Mouse (Mus musculus) megakaryocyte, embryonic 14.5 days (primary cell): ENCODE measurements around the gene Islr2. TPM values are rescaled to one million over a fixed set of nuclear protein-coding genes. Genes with fewer than 3 reads are reported as not detected.

ENCODE experiments used
- H3K27me3 ChIP-seq: replicated peaks from 2 replicates; pipeline ENCODE3; 2012; ENCODE audit warnings: inconsistent platforms
- H3K36me3 ChIP-seq: replicated peaks from 2 replicates; pipeline ENCODE3; 2012; ENCODE audit warnings: low read length, inconsistent platforms, mixed read lengths
- H3K4me1 ChIP-seq: 2 replicates; pipeline ENCODE4 v1.6.1; 2012; ENCODE audit warnings: inconsistent platforms
- H3K4me3 ChIP-seq: replicated peaks from 2 replicates; pipeline ENCODE3; 2012; ENCODE audit warnings: moderate library complexity, mild to moderate bottlenecking, inconsistent platforms
- H3K9me3 ChIP-seq: 2 replicates; pipeline ENCODE4 v1.6.1; 2012; ENCODE audit warnings: inconsistent platforms
- FLI1 ChIP-seq: IDR thresholded peaks from 2 replicates; pipeline ENCODE4 v1.6.1; 2012; ENCODE audit warnings: low read length, inconsistent platforms, mixed read lengths
- GATA1 ChIP-seq: IDR thresholded peaks from 3 replicates; pipeline ENCODE4 v1.6.1; 2012; ENCODE audit warnings: mixed read lengths, low read length, inconsistent platforms, borderline replicate concordance
- polyA plus RNA-seq: library from polyadenylated mRNA; stranded (reverse); fragments of >175 nt; gene quantifications from 2 replicates; pipeline ENCODE4 v1.2.3, GENCODE M21; 2012; ENCODE audit warnings: low replicate concordance; ENCODE audit not compliant: insufficient read depth

Gene Islr2
- polyA plus RNA-seq, 1 experiment: 0.09 TPM

- H3K4me3 ChIP-seq: no peak overlapping the region
- no peak for TF ChIP-seq GATA1
- no peak for TF ChIP-seq FLI1
- H3K27me3 ChIP-seq: peaks cover 25% of the 10 kb centered on the region
- H3K9me3 ChIP-seq: peaks cover 9% of the 10 kb centered on the region; the same call in 1 of the 2 replicates
- no peaks in the 10 kb centered on the region for H3K36me3 ChIP-seq
- H3K4me1 ChIP-seq: no peaks in the 10 kb centered on the region
Measured at GRCm38 (mm10) chr9:58169426-58169825, 34.7 kb downstream of the Islr2 start.

GRCm38 (mm10) chr9:58168880-58169279, 35.2 kb downstream of the Islr2 start:
- Histone ChIP-seq H3K27me3 (peaks cover 23% of the 10 kb centered on the region), H3K36me3 (no peaks in the 10 kb centered on the region), H3K4me1 (no peaks in the 10 kb centered on the region), H3K4me3 (no peak overlapping the region), H3K9me3 (peaks cover 9% of the 10 kb centered on the region; the same call in 1 of the 2 replicates)
- TF ChIP-seq FLI1: no peak
- no peak for TF ChIP-seq GATA1

GRCm38 (mm10) chr9:58165779-58166178, 38.3 kb downstream of the Islr2 start:
- no peaks in the 10 kb centered on the region for H3K36me3 ChIP-seq
- peaks cover 6% of the 10 kb centered on the region; the same call in 1 of the 2 replicates for H3K9me3 ChIP-seq
- H3K4me1 ChIP-seq: no peaks in the 10 kb centered on the region
- TF ChIP-seq GATA1 (no peak), FLI1 (no peak)
- H3K27me3 ChIP-seq: peaks cover 38% of the 10 kb centered on the region
- no peak overlapping the region for H3K4me3 ChIP-seq

- H3K4me1 ChIP-seq: peaks cover 8% of the 10 kb centered on the region
- no peaks in the 10 kb centered on the region for H3K36me3 ChIP-seq
- H3K27me3 ChIP-seq: peaks cover 56% of the 10 kb centered on the region
- peaks cover 6% of the 10 kb centered on the region; the same call in 1 of the 2 replicates for H3K9me3 ChIP-seq
- TF ChIP-seq GATA1: no peak
- TF ChIP-seq FLI1: no peak
- no peak overlapping the region for H3K4me3 ChIP-seq
Measured at GRCm38 (mm10) chr9:58163146-58163545, 41.0 kb downstream of the Islr2 start.

GRCm38 (mm10) chr9:58162173-58162572, 41.9 kb downstream of the Islr2 start:
- H3K4me3 ChIP-seq: no peak overlapping the region
- H3K4me1 ChIP-seq: peaks cover 12% of the 10 kb centered on the region
- H3K9me3 ChIP-seq: peaks cover 6% of the 10 kb centered on the region; the same call in 1 of the 2 replicates
- peaks cover 63% of the 10 kb centered on the region for H3K27me3 ChIP-seq
- no peaks in the 10 kb centered on the region for H3K36me3 ChIP-seq
- TF ChIP-seq GATA1 (no peak), FLI1 (no peak)

- TF ChIP-seq GATA1: no peak
- no peak for TF ChIP-seq FLI1
- Histone ChIP-seq H3K36me3 (no peaks in the 10 kb centered on the region), H3K27me3 (peaks cover 75% of the 10 kb centered on the region), H3K4me1 (peaks cover 14% of the 10 kb centered on the region), H3K4me3 (no peak overlapping the region), H3K9me3 (no peaks in the 10 kb centered on the region)
Measured at GRCm38 (mm10) chr9:58160315-58160714, 43.8 kb downstream of the Islr2 start.

- TF ChIP-seq FLI1 (no peak), GATA1 (no peak)
- H3K27me3 ChIP-seq: peaks cover 77% of the 10 kb centered on the region
- no peaks in the 10 kb centered on the region for H3K36me3 ChIP-seq
- no peaks in the 10 kb centered on the region for H3K9me3 ChIP-seq
- H3K4me1 ChIP-seq: peaks cover 14% of the 10 kb centered on the region
- no peak overlapping the region for H3K4me3 ChIP-seq
Measured at GRCm38 (mm10) chr9:58159855-58160254, 44.3 kb downstream of the Islr2 start.

DNA sequence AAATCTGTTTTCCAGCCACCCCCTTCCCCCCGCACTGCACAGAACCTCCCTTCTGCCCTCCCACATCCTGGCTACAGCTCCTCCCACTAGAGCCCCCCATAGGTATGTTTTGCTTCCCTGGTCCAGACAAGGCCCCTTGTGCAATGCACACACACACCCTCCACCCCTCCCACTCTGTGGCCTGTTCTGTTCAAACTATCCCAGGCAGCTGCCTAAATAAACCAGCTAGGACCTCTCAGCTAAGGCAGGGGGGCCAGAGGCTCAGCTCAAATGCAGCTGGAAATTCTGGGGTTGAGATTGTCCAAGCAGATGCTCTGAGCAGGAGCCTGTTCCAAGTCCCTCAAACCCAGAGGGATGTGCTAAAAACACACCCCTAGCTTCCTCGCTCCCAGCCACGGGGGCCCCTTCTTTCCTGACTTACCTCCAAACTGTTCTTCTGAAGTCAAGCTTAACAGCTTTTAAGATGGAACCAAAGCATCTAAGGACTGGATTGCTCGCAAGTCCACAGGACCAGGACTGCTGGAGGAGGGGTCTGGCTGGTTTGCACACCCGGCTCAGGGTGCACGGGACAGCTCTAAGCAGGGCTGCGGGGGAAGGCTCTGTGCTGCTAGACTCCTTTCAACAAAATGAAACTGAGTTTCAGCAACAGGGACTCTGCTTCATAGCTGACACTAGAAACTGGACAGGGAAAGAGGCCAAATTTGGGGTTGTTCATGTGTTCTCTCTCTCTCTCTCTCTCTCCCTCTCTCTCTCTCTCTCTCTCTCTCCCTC, 45.4 kb downstream of the Islr2 start:
- Histone ChIP-seq H3K4me3 (peak overlapping the region; percentile 73), H3K4me1 (peaks cover 14% of the 10 kb centered on the region), H3K9me3 (no peaks in the 10 kb centered on the region), H3K36me3 (no peaks in the 10 kb centered on the region), H3K27me3 (peaks cover 84% of the 10 kb centered on the region)
- TF ChIP-seq FLI1: no peak
- no peak for TF ChIP-seq GATA1

- Histone ChIP-seq H3K4me3 (no peak overlapping the region), H3K27me3 (peaks cover 84% of the 10 kb centered on the region), H3K4me1 (peaks cover 21% of the 10 kb centered on the region), H3K36me3 (no peaks in the 10 kb centered on the region), H3K9me3 (no peaks in the 10 kb centered on the region)
- no peak for TF ChIP-seq GATA1
- TF ChIP-seq FLI1: no peak
Measured at GRCm38 (mm10) chr9:58157838-58158237, 46.3 kb downstream of the Islr2 start.

GRCm38 (mm10) chr9:58156819-58157560, 47.1 kb downstream of the Islr2 start:
- Histone ChIP-seq H3K9me3 (no peaks in the 10 kb centered on the region), H3K4me3 (peak overlapping the region; percentile 47), H3K4me1 (peaks cover 30% of the 10 kb centered on the region), H3K36me3 (no peaks in the 10 kb centered on the region), H3K27me3 (peaks cover 85% of the 10 kb centered on the region)
- TF ChIP-seq FLI1 (no peak), GATA1 (no peak)
